Mouse (Mus musculus) megakaryocyte, embryonic 14.5 days (primary cell): Measurements from ENCODE around the gene Ptcd1.

Experiments
- FLI1 ChIP-seq: IDR thresholded peaks from 2 replicates; pipeline ENCODE4 v1.6.1; 2012; ENCODE audit warnings: low read length, inconsistent platforms, mixed read lengths
- GATA1 ChIP-seq: IDR thresholded peaks from 3 replicates; pipeline ENCODE4 v1.6.1; 2012; ENCODE audit warnings: mixed read lengths, low read length, inconsistent platforms, borderline replicate concordance

DNA sequence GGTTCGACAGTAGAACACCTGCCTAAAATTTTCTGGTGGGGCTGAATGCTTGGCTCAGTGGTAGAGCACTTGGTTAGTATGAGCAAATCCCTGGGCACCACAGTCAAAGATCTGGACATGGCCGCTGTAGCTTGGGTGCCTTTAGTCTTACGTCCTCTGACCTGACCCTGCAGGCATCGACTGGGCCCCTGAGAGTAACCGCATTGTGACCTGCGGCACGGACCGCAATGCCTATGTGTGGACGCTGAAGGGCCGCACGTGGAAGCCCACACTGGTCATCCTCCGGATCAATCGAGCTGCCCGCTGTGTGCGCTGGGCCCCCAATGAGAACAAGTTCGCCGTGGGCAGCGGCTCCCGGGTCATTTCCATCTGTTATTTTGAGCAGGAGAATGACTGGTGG lies 43.5 kb downstream of the Ptcd1 start:
- TF ChIP-seq GATA1 = no peak
- no peak for TF ChIP-seq FLI1
